Mouse (Mus musculus): ENCODE results near the gene Wwp2. TPM values are rescaled to one million over a fixed set of nuclear protein-coding genes. Genes with fewer than 3 reads are reported as not detected.

Wwp2 gene
- 49.3 and 53.0 TPM in 2 replicates for polyA plus RNA-seq (2015; fragmentation: Nextera tagmentation; extraction: Ambion mirVana)

GRCm38 (mm10) chr8:107435962-107436831, at the start of gene Wwp2:
Gene Wwp2, plus strand, starts transcription at chr8:107436365.
- peak within 1 kb of the TSS; percentile 90 for H3K27ac ChIP-seq
- H3K9ac ChIP-seq, result peak within 1 kb of the TSS; percentile 92
- under 1% methylated on average over 47 of the region's 81 CpGs for WGBS
- peak; percentile 92 for ATAC-seq (ENCODE audit: low FRiP score)
- H3K4me1 ChIP-seq (replicated peaks), result peaks cover 17% of the 10 kb centered on the region
- H3K4me3 ChIP-seq, result peak within 1 kb of the TSS; percentile 86
- H3K36me3 ChIP-seq, result no peaks in the 10 kb centered on the region
- H3K9me3 ChIP-seq, result no peaks in the 10 kb centered on the region
- H3K27me3 ChIP-seq, result no peaks in the 10 kb centered on the region
- peak within 1 kb of the TSS; percentile 70 for H3K4me2 ChIP-seq

GRCm38 (mm10) chr8:107386642-107387041, 49.5 kb upstream of the Wwp2 start:
- no peak overlapping the region for H3K4me2 ChIP-seq
- H3K9ac ChIP-seq, result no peak overlapping the region
- H3K9me3 ChIP-seq, result no peaks in the 10 kb centered on the region
- no peak overlapping the region for H3K27ac ChIP-seq
- no peak for ATAC-seq (ENCODE audit: low FRiP score)
- H3K4me3 ChIP-seq, result no peak overlapping the region
- 35% methylated on average over 3 of the region's 3 CpGs for WGBS
- H3K36me3 ChIP-seq, result no peaks in the 10 kb centered on the region
- H3K4me1 ChIP-seq (replicated peaks), result 0 out of 2 replicates have a peak, but pooled peaks cover 4% of the 10 kb centered on the region
- no peaks in the 10 kb centered on the region for H3K27me3 ChIP-seq

- ATAC-seq (ENCODE audit: low FRiP score), result no peak
- Histone ChIP-seq H3K4me2 (no peak overlapping the region), H3K36me3 (no peaks in the 10 kb centered on the region), H3K27ac (no peak overlapping the region), H3K9ac (no peak overlapping the region), H3K4me3 (no peak overlapping the region), H3K27me3 (no peaks in the 10 kb centered on the region), H3K9me3 (no peaks in the 10 kb centered on the region), H3K4me1 (replicated peaks) (0 out of 2 replicates have a peak, but pooled peaks cover 4% of the 10 kb centered on the region)
- 73% methylated on average over 5 of the region's 5 CpGs for WGBS
These were observed 48.3 kb upstream of the Wwp2 start for GRCm38 (mm10) chr8:107387861-107388260.

DNA sequence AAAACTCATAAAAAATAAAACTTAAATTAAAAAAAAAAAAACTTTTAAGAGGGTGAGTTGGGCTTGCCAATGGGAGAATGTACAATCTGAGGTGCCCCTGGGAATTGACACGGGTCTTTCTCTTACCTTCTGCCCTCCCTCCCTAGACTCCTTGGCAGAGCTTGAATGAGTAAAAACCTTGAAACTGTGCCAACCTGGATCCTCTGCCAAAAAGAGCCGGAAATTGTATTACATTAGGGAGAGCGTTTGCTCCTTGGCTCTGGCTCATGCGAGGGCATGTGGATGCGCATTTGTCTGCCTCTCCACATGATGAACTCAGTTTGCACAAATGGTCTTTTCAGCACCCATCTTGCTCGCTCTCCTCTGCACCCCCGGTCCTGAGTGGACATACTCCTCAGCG, 46.6 kb upstream of the Wwp2 start:
- H3K9me3 ChIP-seq, result no peaks in the 10 kb centered on the region
- no peak overlapping the region for H3K4me3 ChIP-seq
- H3K36me3 ChIP-seq, result no peaks in the 10 kb centered on the region
- no peak overlapping the region for H3K9ac ChIP-seq
- no peaks in the 10 kb centered on the region for H3K27me3 ChIP-seq
- no peak overlapping the region for H3K27ac ChIP-seq
- H3K4me1 ChIP-seq (replicated peaks), result 0 out of 2 replicates have a peak, but pooled peaks cover 4% of the 10 kb centered on the region
- 72% methylated on average over 8 of the region's 8 CpGs for WGBS
- ATAC-seq (ENCODE audit: low FRiP score), result peak; percentile 59
- H3K4me2 ChIP-seq, result no peak overlapping the region

- Histone ChIP-seq H3K4me2 (no peak overlapping the region), H3K36me3 (no peaks in the 10 kb centered on the region), H3K9ac (no peak overlapping the region), H3K4me3 (no peak overlapping the region), H3K27me3 (no peaks in the 10 kb centered on the region), H3K27ac (no peak overlapping the region), H3K9me3 (no peaks in the 10 kb centered on the region), H3K4me1 (replicated peaks) (0 out of 2 replicates have a peak, but pooled peaks cover 4% of the 10 kb centered on the region)
- WGBS, result 92% methylated on average over 16 of the region's 16 CpGs
- ATAC-seq (ENCODE audit: low FRiP score), result no peak
These were observed 45.6 kb upstream of the Wwp2 start for GRCm38 (mm10) chr8:107390476-107391135.

- 62% methylated on average over 4 of the region's 4 CpGs for WGBS
- H3K4me3 ChIP-seq, result no peak overlapping the region
- no peak for ATAC-seq (ENCODE audit: low FRiP score)
These were observed 45.0 kb upstream of the Wwp2 start for GRCm38 (mm10) chr8:107391136-107391516.

GRCm38 (mm10) chr8:107395397-107395796, 40.8 kb upstream of the Wwp2 start:
- H3K4me1 ChIP-seq (replicated peaks), result no peaks in the 10 kb centered on the region
- H3K4me2 ChIP-seq, result no peak overlapping the region
- no peak overlapping the region for H3K9ac ChIP-seq
- no peaks in the 10 kb centered on the region for H3K9me3 ChIP-seq
- no peaks in the 10 kb centered on the region for H3K36me3 ChIP-seq
- no peak overlapping the region for H3K27ac ChIP-seq
- H3K4me3 ChIP-seq, result no peak overlapping the region
- no peak for ATAC-seq (ENCODE audit: low FRiP score)
- H3K27me3 ChIP-seq, result no peaks in the 10 kb centered on the region

More at GRCm38 (mm10) chr8:107391136-107391516, 45.0 kb upstream of the Wwp2 start:
- Histone ChIP-seq H3K9me3 (no peaks in the 10 kb centered on the region), H3K9ac (no peak overlapping the region), H3K4me1 (replicated peaks) (0 out of 2 replicates have a peak, but pooled peaks cover 4% of the 10 kb centered on the region), H3K27me3 (no peaks in the 10 kb centered on the region), H3K27ac (no peak overlapping the region), H3K4me2 (no peak overlapping the region), H3K36me3 (no peaks in the 10 kb centered on the region)

DNA sequence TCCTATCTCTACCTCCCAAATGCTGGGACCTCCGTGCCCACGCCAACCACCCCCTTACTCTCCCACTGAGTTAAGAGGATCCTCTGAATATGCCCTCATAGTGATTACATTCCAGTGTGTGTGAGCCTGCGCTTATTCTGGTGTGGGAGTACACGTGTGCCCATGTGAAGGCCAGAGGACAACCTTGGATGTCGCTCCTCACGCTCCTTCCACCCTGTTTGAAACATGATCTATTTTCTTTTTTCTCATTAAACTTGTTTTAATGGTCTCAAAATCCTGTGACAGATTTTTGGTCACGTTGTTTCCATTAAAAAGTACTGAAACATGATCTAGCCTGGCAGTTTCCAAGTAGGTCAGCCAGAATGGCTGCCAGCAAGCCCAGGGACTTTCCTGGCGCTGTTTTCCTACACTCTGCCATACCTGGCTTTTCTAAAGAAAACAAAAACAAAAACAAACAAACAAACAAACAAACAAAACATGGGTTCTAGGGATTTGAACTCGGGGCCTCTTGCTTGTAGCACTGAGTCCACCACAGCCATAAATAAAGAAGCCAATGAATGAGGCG, 40.0 kb upstream of the Wwp2 start:
- ATAC-seq (ENCODE audit: low FRiP score), result no peak
- Histone ChIP-seq H3K27me3 (no peaks in the 10 kb centered on the region), H3K4me2 (no peak overlapping the region), H3K4me3 (no peak overlapping the region), H3K27ac (no peak overlapping the region), H3K36me3 (no peaks in the 10 kb centered on the region), H3K9me3 (no peaks in the 10 kb centered on the region), H3K9ac (no peak overlapping the region), H3K4me1 (replicated peaks) (no peaks in the 10 kb centered on the region)
- WGBS, result 90% methylated on average over 10 of the region's 10 CpGs

DNA sequence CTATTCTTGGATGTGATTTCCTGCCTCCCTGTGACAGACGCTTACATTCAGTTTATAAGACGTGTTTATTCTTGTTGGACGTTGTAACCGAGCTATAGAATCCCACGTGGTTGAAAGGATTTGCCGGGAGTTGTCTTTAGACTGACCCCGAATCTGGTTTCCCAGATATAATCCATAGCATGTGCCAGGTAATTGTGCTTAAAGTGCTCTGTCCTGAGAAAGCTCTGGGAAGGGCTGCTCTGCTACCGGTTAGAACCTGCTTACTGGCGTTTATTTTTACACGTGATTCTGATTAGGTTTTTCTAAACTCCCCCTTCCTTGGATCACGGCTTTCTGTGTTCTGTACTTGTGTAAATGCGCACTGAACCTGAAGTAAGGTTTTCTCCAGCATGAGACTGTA, 38.5 kb upstream of the Wwp2 start:
- Histone ChIP-seq H3K4me1 (replicated peaks) (peaks cover 5% of the 10 kb centered on the region), H3K4me3 (no peak overlapping the region), H3K27me3 (no peaks in the 10 kb centered on the region), H3K36me3 (no peaks in the 10 kb centered on the region), H3K9me3 (no peaks in the 10 kb centered on the region), H3K27ac (no peak overlapping the region), H3K9ac (no peak overlapping the region), H3K4me2 (no peak overlapping the region)
- ATAC-seq (ENCODE audit: low FRiP score), result no peak
- WGBS, result 61% methylated on average over 12 of the region's 12 CpGs

GRCm38 (mm10) chr8:107399495-107399894, 36.7 kb upstream of the Wwp2 start:
- H3K4me2 ChIP-seq, result no peak overlapping the region
- WGBS, result 36% methylated on average over 9 of the region's 9 CpGs
- H3K27ac ChIP-seq, result no peak overlapping the region
- H3K9me3 ChIP-seq, result no peaks in the 10 kb centered on the region
- no peak overlapping the region for H3K4me3 ChIP-seq
- peaks cover 16% of the 10 kb centered on the region for H3K4me1 ChIP-seq (replicated peaks)
- no peaks in the 10 kb centered on the region for H3K27me3 ChIP-seq
- no peak for ATAC-seq (ENCODE audit: low FRiP score)
- no peak overlapping the region for H3K9ac ChIP-seq
- no peaks in the 10 kb centered on the region for H3K36me3 ChIP-seq

DNA sequence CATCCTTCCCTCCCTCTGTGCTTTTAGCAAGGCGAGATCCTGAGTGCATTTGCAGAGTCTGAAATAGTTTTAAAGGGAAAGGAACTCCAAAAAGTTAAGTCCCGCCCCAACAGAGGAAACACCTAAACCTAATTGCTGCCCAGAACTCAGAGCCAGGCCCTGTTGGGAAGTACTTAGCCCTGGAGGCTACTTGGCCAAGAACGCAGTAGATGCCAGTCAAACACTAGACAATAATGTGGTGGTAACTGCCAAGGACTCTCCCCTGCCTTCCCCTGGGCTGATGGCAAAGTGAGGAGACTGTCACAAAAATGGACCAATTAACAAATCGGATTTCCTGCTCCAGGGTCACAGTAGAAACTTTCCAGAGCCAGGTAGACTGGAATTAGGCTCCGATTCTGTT, 34.3 kb upstream of the Wwp2 start:
- no peak overlapping the region for H3K9ac ChIP-seq
- H3K27me3 ChIP-seq, result no peaks in the 10 kb centered on the region
- no peaks in the 10 kb centered on the region for H3K9me3 ChIP-seq
- H3K4me1 ChIP-seq (replicated peaks), result peaks cover 16% of the 10 kb centered on the region
- 0 out of 2 replicates have a peak, but pooled peaks cover 3% of the 10 kb centered on the region for H3K36me3 ChIP-seq
- H3K4me2 ChIP-seq, result no peak overlapping the region
- no peak overlapping the region for H3K27ac ChIP-seq
- ATAC-seq (ENCODE audit: low FRiP score), result no peak
- no peak overlapping the region for H3K4me3 ChIP-seq
- 89% methylated on average over 5 of the region's 5 CpGs for WGBS

- Histone ChIP-seq H3K4me2 (peak within 1 kb of the TSS; percentile 57), H3K27me3 (no peaks in the 10 kb centered on the region), H3K36me3 (peaks cover 8% of the 10 kb centered on the region; the same call in 1 of the 2 replicates), H3K27ac (peak within 1 kb of the TSS; percentile 40; the same call in 1 of the 2 replicates), H3K4me3 (peak within 1 kb of the TSS; percentile 31), H3K9ac (peak within 1 kb of the TSS; percentile 51), H3K9me3 (no peaks in the 10 kb centered on the region), H3K4me1 (replicated peaks) (peaks cover 22% of the 10 kb centered on the region)
- WGBS, result 15% methylated on average over 22 of the region's 22 CpGs
- ATAC-seq (ENCODE audit: low FRiP score), result peak; percentile 95
These were observed 33.0 kb upstream of the Wwp2 start, which contains the start of gene Nqo1 for GRCm38 (mm10) chr8:107403038-107403781. Gene Nqo1, minus strand, starts transcription at chr8:107403206.
